Mouse (Mus musculus): ENCODE data around the gene Scand1. TPM values are rescaled to one million over a fixed set of nuclear protein-coding genes. Genes with fewer than 3 reads are reported as not detected.

Scand1 gene
- polyA plus RNA-seq, 2 experiments: 74.1 to 97.7 TPM

DNA sequence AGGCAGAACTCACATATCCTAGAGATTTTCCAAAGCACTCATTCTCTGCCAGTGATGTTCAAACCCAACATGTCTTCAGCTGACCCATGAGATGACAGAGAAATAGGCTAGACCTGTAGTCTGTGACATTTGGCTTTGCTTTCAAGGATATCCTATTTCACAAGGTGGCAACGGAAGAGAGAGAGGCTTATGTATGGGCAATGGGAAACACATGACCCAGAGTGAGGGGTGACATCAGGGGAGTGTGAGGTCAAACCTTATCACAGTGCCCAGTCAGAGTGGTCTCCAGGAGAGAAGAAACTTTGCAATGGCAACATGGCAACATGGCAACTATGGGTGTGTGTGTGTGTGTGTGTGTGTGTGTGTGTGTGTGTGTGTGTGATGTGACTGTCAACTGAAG is 18.2 kb upstream of the Scand1 start:
- TF ChIP-seq POLR2A (IDR thresholded peaks at IDR 0.05; ENCODE audit: borderline replicate concordance, extremely low read depth, insufficient read depth, insufficient read length): no peak
- Histone ChIP-seq H3K4me3 (replicated peaks; ENCODE audit: low read length) (no peak overlapping the region), H3K9me3 (ENCODE audit: control insufficient read depth, low read length) (no peaks in the 10 kb centered on the region), H3K27ac (replicated peaks; ENCODE audit: low read depth, low read length) (no peak overlapping the region), H3K9ac (ENCODE audit: low read depth, low read length, severe bottlenecking) (no peak overlapping the region), H3K4me2 (replicated peaks; ENCODE audit: low read depth, low read length, severe bottlenecking) (no peak overlapping the region), H3K27me3 (ENCODE audit: control insufficient read depth, insufficient read depth, low read length) (no peaks in the 10 kb centered on the region), H3K36me3 (ENCODE audit: control insufficient read depth, insufficient read depth, low read length) (no peaks in the 10 kb centered on the region), H3K4me1 (ENCODE audit: control insufficient read depth, insufficient read depth, low read length) (no peaks in the 10 kb centered on the region)
- 33% methylated on average over 1 of the region's 1 CpGs for WGBS
- ATAC-seq (ENCODE audit: low FRiP score, low read depth): no peak
- DNase-seq (ENCODE audit: low spot score): no peak

- WGBS: 46% methylated on average over 5 of the region's 5 CpGs
- H3K4me1 ChIP-seq (ENCODE audit: control insufficient read depth, insufficient read depth, low read length): no peaks in the 10 kb centered on the region
- no peaks in the 10 kb centered on the region for H3K9me3 ChIP-seq (ENCODE audit: control insufficient read depth, low read length)
- H3K4me2 ChIP-seq (replicated peaks; ENCODE audit: low read depth, low read length, severe bottlenecking): no peak overlapping the region
- ATAC-seq (ENCODE audit: low FRiP score, low read depth) (no peak), DNase-seq (ENCODE audit: low spot score) (no peak)
- H3K27ac ChIP-seq (replicated peaks; ENCODE audit: low read depth, low read length): no peak overlapping the region
- TF ChIP-seq POLR2A (IDR thresholded peaks at IDR 0.05; ENCODE audit: borderline replicate concordance, extremely low read depth, insufficient read depth, insufficient read length): no peak
- H3K9ac ChIP-seq (ENCODE audit: low read depth, low read length, severe bottlenecking): no peak overlapping the region
- no peaks in the 10 kb centered on the region for H3K27me3 ChIP-seq (ENCODE audit: control insufficient read depth, insufficient read depth, low read length)
- no peaks in the 10 kb centered on the region for H3K36me3 ChIP-seq (ENCODE audit: control insufficient read depth, insufficient read depth, low read length)
- no peak overlapping the region for H3K4me3 ChIP-seq (replicated peaks; ENCODE audit: low read length)
These were observed 12.2 kb upstream of the Scand1 start for GRCm38 (mm10) chr2:156324681-156325080.

GRCm38 (mm10) chr2:156324116-156324588 is 11.6 kb upstream of the Scand1 start:
- Histone ChIP-seq H3K36me3 (ENCODE audit: control insufficient read depth, insufficient read depth, low read length) (no peaks in the 10 kb centered on the region), H3K27me3 (ENCODE audit: control insufficient read depth, insufficient read depth, low read length) (no peaks in the 10 kb centered on the region), H3K9me3 (ENCODE audit: control insufficient read depth, low read length) (no peaks in the 10 kb centered on the region), H3K4me1 (ENCODE audit: control insufficient read depth, insufficient read depth, low read length) (no peaks in the 10 kb centered on the region), H3K4me2 (replicated peaks; ENCODE audit: low read depth, low read length, severe bottlenecking) (no peak overlapping the region), H3K27ac (replicated peaks; ENCODE audit: low read depth, low read length) (no peak overlapping the region), H3K4me3 (replicated peaks; ENCODE audit: low read length) (no peak overlapping the region), H3K9ac (ENCODE audit: low read depth, low read length, severe bottlenecking) (no peak overlapping the region)
- TF ChIP-seq POLR2A (IDR thresholded peaks at IDR 0.05; ENCODE audit: borderline replicate concordance, extremely low read depth, insufficient read depth, insufficient read length): no peak
- ATAC-seq (ENCODE audit: low FRiP score, low read depth) (no peak), DNase-seq (ENCODE audit: low spot score) (no peak)
- 72% methylated on average over 6 of the region's 6 CpGs for WGBS

- Histone ChIP-seq H3K9ac (ENCODE audit: low read depth, low read length, severe bottlenecking) (no peak overlapping the region), H3K4me1 (ENCODE audit: control insufficient read depth, insufficient read depth, low read length) (no peaks in the 10 kb centered on the region), H3K9me3 (ENCODE audit: control insufficient read depth, low read length) (no peaks in the 10 kb centered on the region), H3K4me2 (replicated peaks; ENCODE audit: low read depth, low read length, severe bottlenecking) (no peak overlapping the region), H3K27ac (replicated peaks; ENCODE audit: low read depth, low read length) (no peak overlapping the region), H3K27me3 (ENCODE audit: control insufficient read depth, insufficient read depth, low read length) (no peaks in the 10 kb centered on the region), H3K36me3 (ENCODE audit: control insufficient read depth, insufficient read depth, low read length) (no peaks in the 10 kb centered on the region), H3K4me3 (replicated peaks; ENCODE audit: low read length) (no peak overlapping the region)
- ATAC-seq (ENCODE audit: low FRiP score, low read depth) (no peak), DNase-seq (ENCODE audit: low spot score) (no peak)
- WGBS: 89% methylated on average over 6 of the region's 6 CpGs
- TF ChIP-seq POLR2A (IDR thresholded peaks at IDR 0.05; ENCODE audit: borderline replicate concordance, extremely low read depth, insufficient read depth, insufficient read length): no peak
These were observed 9.0 kb upstream of the Scand1 start for GRCm38 (mm10) chr2:156321538-156321937.

- H3K4me3 ChIP-seq (replicated peaks; ENCODE audit: low read length): no peak overlapping the region
- TF ChIP-seq POLR2A (IDR thresholded peaks at IDR 0.05; ENCODE audit: borderline replicate concordance, extremely low read depth, insufficient read depth, insufficient read length): no peak
- H3K27ac ChIP-seq (replicated peaks; ENCODE audit: low read depth, low read length): no peak overlapping the region
- no peaks in the 10 kb centered on the region for H3K9me3 ChIP-seq (ENCODE audit: control insufficient read depth, low read length)
- H3K4me1 ChIP-seq (ENCODE audit: control insufficient read depth, insufficient read depth, low read length): no peaks in the 10 kb centered on the region
- H3K4me2 ChIP-seq (replicated peaks; ENCODE audit: low read depth, low read length, severe bottlenecking): no peak overlapping the region
- ATAC-seq (ENCODE audit: low FRiP score, low read depth) (no peak), DNase-seq (ENCODE audit: low spot score) (no peak)
- H3K9ac ChIP-seq (ENCODE audit: low read depth, low read length, severe bottlenecking): no peak overlapping the region
- no peaks in the 10 kb centered on the region for H3K27me3 ChIP-seq (ENCODE audit: control insufficient read depth, insufficient read depth, low read length)
- no peaks in the 10 kb centered on the region for H3K36me3 ChIP-seq (ENCODE audit: control insufficient read depth, insufficient read depth, low read length)
These were observed 6.0 kb upstream of the Scand1 start for GRCm38 (mm10) chr2:156318491-156318890.

DNA sequence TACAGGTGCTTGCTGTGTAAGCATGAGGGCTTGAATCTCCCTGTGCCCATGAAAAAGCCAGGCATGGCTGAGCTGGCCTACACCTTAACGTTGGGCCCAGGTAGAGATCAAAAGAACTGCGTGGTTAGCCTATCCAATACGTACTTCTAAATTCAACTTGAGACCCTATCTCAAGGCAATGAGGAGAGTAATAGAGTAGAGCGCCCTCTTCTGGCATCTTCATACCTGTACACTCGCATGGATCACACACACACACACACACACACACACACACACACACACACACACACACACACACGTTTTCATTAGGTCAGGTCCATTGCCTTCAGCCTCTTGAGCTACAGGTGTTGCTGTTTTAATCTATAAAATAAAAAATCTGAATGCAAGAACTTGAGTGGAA is 2.3 kb upstream of the Scand1 start:
- DNase-seq (ENCODE audit: low spot score) (no peak), ATAC-seq (ENCODE audit: low FRiP score, low read depth) (no peak)
- Histone ChIP-seq H3K4me2 (replicated peaks; ENCODE audit: low read depth, low read length, severe bottlenecking) (no peak overlapping the region), H3K9me3 (ENCODE audit: control insufficient read depth, low read length) (no peaks in the 10 kb centered on the region), H3K4me1 (ENCODE audit: control insufficient read depth, insufficient read depth, low read length) (peaks cover 7% of the 10 kb centered on the region), H3K36me3 (ENCODE audit: control insufficient read depth, insufficient read depth, low read length) (no peaks in the 10 kb centered on the region), H3K4me3 (replicated peaks; ENCODE audit: low read length) (no peak overlapping the region), H3K9ac (ENCODE audit: low read depth, low read length, severe bottlenecking) (no peak overlapping the region), H3K27ac (replicated peaks; ENCODE audit: low read depth, low read length) (no peak overlapping the region), H3K27me3 (ENCODE audit: control insufficient read depth, insufficient read depth, low read length) (no peaks in the 10 kb centered on the region)
- 93% methylated on average over 6 of the region's 6 CpGs for WGBS
- TF ChIP-seq POLR2A (IDR thresholded peaks at IDR 0.05; ENCODE audit: borderline replicate concordance, extremely low read depth, insufficient read depth, insufficient read length): no peak
